Mouse (Mus musculus) brain, adult 2 months (tissue): ENCODE measurements at regions not wholly inside any gene's neighbourhood (a gene's known extent, or its start where the extent isn't known, plus 50 kb on each side); places are given as distances from the start of the nearest gene placed in this dataset.

Source experiments
- DNase-seq: peaks from one replicate; pipeline ENCODE4 v3.0.0; 2011; ENCODE audit warnings: low read depth, low spot score

GRCm38 (mm10) chr13:55892250-55892649, 56.3 kb upstream of the Pitx1 start:
- DNase-seq: no peak

DNA sequence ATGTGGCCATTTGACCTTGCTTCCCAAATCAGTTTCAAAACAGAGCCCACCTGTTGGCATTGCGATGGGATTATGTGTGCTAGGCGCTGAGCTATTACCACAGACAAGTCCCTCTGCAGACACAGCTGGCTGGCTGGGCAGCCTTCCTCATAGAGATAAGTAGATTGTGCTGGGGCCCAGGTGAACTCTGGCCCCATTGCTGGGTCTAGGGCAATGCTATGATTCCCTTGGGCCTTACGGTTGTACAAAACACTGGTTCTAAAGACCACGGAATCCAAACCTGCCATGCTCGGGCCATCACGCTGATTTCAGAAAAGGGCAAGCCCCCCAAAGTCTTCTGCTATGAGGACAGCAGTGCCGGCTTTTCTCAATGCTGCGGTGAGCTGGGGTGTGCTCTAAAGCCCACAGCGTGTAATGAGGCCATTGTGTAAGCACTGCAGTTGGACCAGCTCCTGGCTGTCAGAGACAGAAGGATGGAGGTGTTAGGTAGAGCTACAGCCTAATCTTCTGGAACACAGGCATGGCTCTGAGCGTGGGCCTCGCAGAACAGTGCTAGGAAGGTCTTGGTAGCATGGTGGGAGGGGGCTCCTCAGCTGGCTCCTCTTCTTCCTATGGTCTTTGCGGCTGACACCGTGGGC, 51.2 kb upstream of the Pitx1 start:
- no peak for DNase-seq
